ENCODE assay signal across 9 mouse cellular contexts in genomic region chr19:3855091-3855490, GRCm38 (mm10). TPM values are rescaled to one million over a fixed set of nuclear protein-coding genes. Genes with fewer than 3 reads are reported as not detected.
DNase-seq lines count a peak whose midpoint lies in the region; ATAC-seq and TF ChIP-seq lines count a peak whose summit lies in the region.
"Had no signal": no experiment of that assay in that cellular context is flagged by ENCODE, and none has a peak within 500 bp of the region (broad histone marks: within the 10 kb centered on the region; RNA-seq: fewer than 3 reads in every experiment).

No protein-coding gene starts in this region.

- no peak overlapping the region for H3K9ac ChIP-seq in hindbrain, embryonic 13.5 days
- H3K9ac ChIP-seq in hindbrain, embryonic 12.5 days = no peak overlapping the region
- H3K9ac ChIP-seq in CH12.LX (ENCODE audit: insufficient read depth, low read depth) = no peak overlapping the region
- no peak overlapping the region for H3K9ac ChIP-seq in forebrain, postnatal 0 days
- no peak overlapping the region for H3K9ac ChIP-seq in liver, embryonic 15.5 days

- in situ Hi-C loops in CH12.LX (cut with MboI; ENCODE audit: low pct_ligation_motif_present, low pct_unique_long_range_greater_than_20kb, low sequenced_read_pairs) = no loop called here

- no peak for TF ChIP-seq EP300 in CH12.LX (IDR thresholded peaks at IDR 0.05; ENCODE audit: low read length)

- H3K4me3 ChIP-seq in hindbrain, embryonic 13.5 days = no peak overlapping the region
- H3K4me3 ChIP-seq in hindbrain, embryonic 12.5 days = no peak overlapping the region
- H3K4me3 ChIP-seq in CH12.LX (replicated peaks in 1 of 3; ENCODE audit: low read depth in 2 of 3, low read length in 2 of 3, poor library complexity in 1 of 3) = no peak overlapping the region
- no peak overlapping the region for H3K4me3 ChIP-seq in forebrain, postnatal 0 days (ENCODE audit: low read depth, low read length)
- H3K4me3 ChIP-seq in liver, embryonic 15.5 days (replicated peaks) = no peak overlapping the region

- no peak for TF ChIP-seq POLR2A in CH12.LX (IDR thresholded peaks at IDR 0.05; ENCODE audit: low read depth, low read length)

- H3K4me1 ChIP-seq in hindbrain, embryonic 13.5 days (replicated peaks) = peaks cover 46% of the 10 kb centered on the region
- H3K4me1 ChIP-seq in hindbrain, embryonic 12.5 days = peaks cover 31% of the 10 kb centered on the region
- H3K4me1 ChIP-seq in CH12.LX (ENCODE audit: control insufficient read depth in 1 of 2, insufficient read depth in 2 of 2) = peaks cover 12 to 30% of the 10 kb centered on the region in 2 experiments
- peaks cover 19% of the 10 kb centered on the region for H3K4me1 ChIP-seq in forebrain, postnatal 0 days (ENCODE audit: insufficient read depth)
- H3K4me1 ChIP-seq in liver, embryonic 15.5 days (replicated peaks) = peaks cover 52% of the 10 kb centered on the region

- H3K36me3 ChIP-seq in hindbrain, embryonic 13.5 days = no peaks in the 10 kb centered on the region
- H3K36me3 ChIP-seq in hindbrain, embryonic 12.5 days = no peaks in the 10 kb centered on the region
- no peaks in the 10 kb centered on the region for H3K36me3 ChIP-seq in CH12.LX (replicated peaks in 1 of 2; ENCODE audit: control insufficient read depth in 1 of 2, insufficient read depth in 1 of 2, low read length in 1 of 2)
- no peaks in the 10 kb centered on the region for H3K36me3 ChIP-seq in forebrain, postnatal 0 days (ENCODE audit: insufficient read depth)
- no peaks in the 10 kb centered on the region for H3K36me3 ChIP-seq in liver, embryonic 15.5 days (replicated peaks)

- no peak for DNase-seq in CH12.LX (ENCODE audit: extremely low read depth)
- DNase-seq in forebrain, postnatal 0 days = no peak
- no peak for DNase-seq in right cerebral cortex, adult 2 months (ENCODE audit: low spot score in 2 of 2)
- no peak for DNase-seq in urinary bladder, postnatal 4 days (ENCODE audit: low spot score in 2 of 2)

- H3K27me3 ChIP-seq in hindbrain, embryonic 13.5 days = no peaks in the 10 kb centered on the region
- H3K27me3 ChIP-seq in hindbrain, embryonic 12.5 days = no peaks in the 10 kb centered on the region
- no peaks in the 10 kb centered on the region for H3K27me3 ChIP-seq in CH12.LX (replicated peaks)
- H3K27me3 ChIP-seq in forebrain, postnatal 0 days (ENCODE audit: insufficient read depth, low read length) = no peaks in the 10 kb centered on the region
- no peaks in the 10 kb centered on the region for H3K27me3 ChIP-seq in liver, embryonic 15.5 days

- peak overlapping the region; percentile 8 for H3K27ac ChIP-seq in hindbrain, embryonic 13.5 days
- no peak overlapping the region for H3K27ac ChIP-seq in hindbrain, embryonic 12.5 days
- no peak overlapping the region for H3K27ac ChIP-seq in CH12.LX (ENCODE audit: insufficient read depth, low read depth)
- H3K27ac ChIP-seq in forebrain, postnatal 0 days (ENCODE audit: low read depth, low read length) = 0 out of 2 replicates have a peak overlapping the region, but pooled peaks have one; percentile 21
- H3K27ac ChIP-seq in liver, embryonic 15.5 days (replicated peaks) = no peak overlapping the region

- 70% methylated on average over 6 of the region's 6 CpGs for WGBS in hindbrain, embryonic 13.5 days
- WGBS in hindbrain, embryonic 12.5 days = 67% methylated on average over 6 of the region's 6 CpGs
- WGBS in forebrain, postnatal 0 days = 60% methylated on average over 6 of the region's 6 CpGs
- WGBS in liver, embryonic 15.5 days (ENCODE audit: insufficient replicate concordance) = 48% methylated on average over 6 of the region's 6 CpGs

- H3K4me2 ChIP-seq in hindbrain, embryonic 13.5 days = peak overlapping the region; percentile 22
- H3K4me2 ChIP-seq in hindbrain, embryonic 12.5 days (replicated peaks) = no peak overlapping the region
- H3K4me2 ChIP-seq in CH12.LX (ENCODE audit: insufficient read depth, low read depth, poor library complexity, severe bottlenecking) = peak overlapping the region; percentile 22
- 0 out of 2 replicates have a peak overlapping the region, but pooled peaks have one; percentile 21 for H3K4me2 ChIP-seq in forebrain, postnatal 0 days (ENCODE audit: low read depth)
- peak overlapping the region; percentile 33; the same call in 1 of the 2 replicates for H3K4me2 ChIP-seq in liver, embryonic 15.5 days

- no peaks in the 10 kb centered on the region for H3K9me3 ChIP-seq in hindbrain, embryonic 13.5 days
- H3K9me3 ChIP-seq in hindbrain, embryonic 12.5 days (replicated peaks) = no peaks in the 10 kb centered on the region
- no peaks in the 10 kb centered on the region for H3K9me3 ChIP-seq in CH12.LX (replicated peaks; ENCODE audit: low read length)
- no peaks in the 10 kb centered on the region for H3K9me3 ChIP-seq in forebrain, postnatal 0 days (ENCODE audit: low read length)
- H3K9me3 ChIP-seq in liver, embryonic 15.5 days (replicated peaks) = no peaks in the 10 kb centered on the region

- TF ChIP-seq CTCF in CH12.LX (conservative IDR thresholded peaks at IDR 0.05 in 1 of 2, IDR thresholded peaks at IDR 0.05 in 1 of 2; ENCODE audit: low read depth in 2 of 2, low read length in 2 of 2) = no peak
- TF ChIP-seq CTCF in forebrain, postnatal 0 days (IDR thresholded peaks at IDR 0.05; ENCODE audit: low read depth) = no peak

- no peak for ATAC-seq in hindbrain, embryonic 13.5 days (ENCODE audit: low FRiP score)
- ATAC-seq in hindbrain, embryonic 12.5 days (ENCODE audit: low FRiP score) = no peak
- no peak for ATAC-seq in forebrain, postnatal 0 days
- ATAC-seq in liver, embryonic 15.5 days (ENCODE audit: insufficient read depth) = no peak
- ATAC-seq in megakaryocyte-erythroid progenitor cell, adult 5-6 weeks (replicated peaks; ENCODE audit: low FRiP score, low TSS enrichment, poor library complexity, severe bottlenecking) = no peak
- ATAC-seq: inflammation-experienced regulatory T-cells, adult 6 months had no signal

- no peak for TF ChIP-seq RAD21 in CH12.LX (IDR thresholded peaks at IDR 0.05; ENCODE audit: low read depth, low read length)

- peaks cover 18% of the 10 kb centered on the region for H3K79me2 ChIP-seq in CH12.LX (replicated peaks; ENCODE audit: control insufficient read depth, extremely low read depth, insufficient read depth, poor library complexity, severe bottlenecking)

- dilution Hi-C loops in CH12.LX (cut with MboI; ENCODE audit: extremely low pct_ligation_motif_present, extremely low pct_unique_long_range_greater_than_20kb, low sequenced_read_pairs) = no loop called here

TF ChIP-seq in CH12.LX, 34 proteins besides CTCF, POLR2A, EP300 and RAD21 (continues in another document):
- TF ChIP-seq POLR2AphosphoS2 (IDR thresholded peaks at IDR 0.05; ENCODE audit: low read depth, low read length) (no peak), ELF1 (IDR thresholded peaks at IDR 0.05; ENCODE audit: low read depth, low read length) (no peak), SIN3A (IDR thresholded peaks at IDR 0.05; ENCODE audit: low read length) (no peak), TCF12 (IDR thresholded peaks at IDR 0.05; ENCODE audit: low read depth, low read length) (no peak), MEF2A (IDR thresholded peaks at IDR 0.05; ENCODE audit: borderline replicate concordance, low read depth, low read length) (no peak), MAZ (IDR thresholded peaks at IDR 0.05; ENCODE audit: low read depth, low read length) (no peak), MYC (IDR thresholded peaks at IDR 0.05; ENCODE audit: low read depth, low read length) (no peak), HCFC1 (IDR thresholded peaks at IDR 0.05; ENCODE audit: low read depth, low read length) (no peak), CHD1 (IDR thresholded peaks at IDR 0.05; ENCODE audit: low read depth, low read length) (no peak), USF1 (IDR thresholded peaks at IDR 0.05; ENCODE audit: low read depth, low read length) (no peak)

RNA-seq across cellular contexts. Expression of gene Chka, which starts 3.5 kb away (rescaled TPM):
- 52.9 TPM in 2 replicates for polyA plus RNA-seq in hindbrain, embryonic 13.5 days (2015; fragmentation: Nextera tagmentation; extraction: Ambion mirVana)
- polyA plus RNA-seq in hindbrain, embryonic 12.5 days (2016; fragmentation: Nextera tagmentation; extraction: Ambion mirVana) = 63.2 and 66.8 TPM in 2 replicates
- 10.1 and 10.3 TPM in 2 replicates for total RNA-seq in CH12.LX (2012; rRNA removed)
- total RNA-seq in CH12.LX (2014; rRNA removed) = 7.6 and 8.0 TPM in 2 replicates
- polyA plus RNA-seq in CH12.LX (2012; ENCODE audit: insufficient read length, low read depth) = 11.6 and 13.0 TPM in 2 replicates
- total RNA-seq in forebrain, postnatal 0 days (2014; rRNA removed) = 67.0 and 69.4 TPM in 2 replicates
- 49.4 and 53.9 TPM in 2 replicates for polyA plus RNA-seq in forebrain, postnatal 0 days (2015; fragmentation: Nextera tagmentation; extraction: Ambion mirVana)
- polyA plus RNA-seq in liver, embryonic 15.5 days (2015; fragmentation: Nextera tagmentation; extraction: Ambion mirVana) = 20.1 and 24.8 TPM in 2 replicates
- 23.0 and 23.5 TPM in 2 replicates for total RNA-seq in megakaryocyte-erythroid progenitor cell, adult 5-6 weeks (2014; fragmentation: Nextera tagmentation)
- 22.5 and 26.0 TPM in 2 replicates for total RNA-seq in megakaryocyte-erythroid progenitor cell, adult 5-6 weeks (2017)

RNA-seq across cellular contexts. Expression of gene Tcirg1, which starts 51.8 kb away (rescaled TPM):
- 15.0 and 15.8 TPM in 2 replicates for polyA plus RNA-seq in hindbrain, embryonic 13.5 days (2015; fragmentation: Nextera tagmentation; extraction: Ambion mirVana)
- polyA plus RNA-seq in hindbrain, embryonic 12.5 days (2016; fragmentation: Nextera tagmentation; extraction: Ambion mirVana) = 24.9 and 29.9 TPM in 2 replicates
- total RNA-seq in CH12.LX (2012; rRNA removed) (46.6 and 53.2 TPM in 2 replicates), CH12.LX (2014; rRNA removed) (48.5 and 51.6 TPM in 2 replicates)
- polyA plus RNA-seq in CH12.LX (2012; ENCODE audit: insufficient read length, low read depth) = 62.8 and 67.2 TPM in 2 replicates
- total RNA-seq in forebrain, postnatal 0 days (2014; rRNA removed) = 21.4 and 23.5 TPM in 2 replicates
- 9.3 and 9.9 TPM in 2 replicates for polyA plus RNA-seq in forebrain, postnatal 0 days (2015; fragmentation: Nextera tagmentation; extraction: Ambion mirVana)
- 29.5 and 38.6 TPM in 2 replicates for polyA plus RNA-seq in liver, embryonic 15.5 days (2015; fragmentation: Nextera tagmentation; extraction: Ambion mirVana)
- 27.6 and 37.7 TPM in 2 replicates for total RNA-seq in megakaryocyte-erythroid progenitor cell, adult 5-6 weeks (2014; fragmentation: Nextera tagmentation)
- 6.7 and 44.0 TPM in 2 replicates for total RNA-seq in megakaryocyte-erythroid progenitor cell, adult 5-6 weeks (2017)

RNA-seq across cellular contexts. Expression of gene Ndufs8, which starts 57.5 kb away (rescaled TPM):
- 261 and 264 TPM in 2 replicates for polyA plus RNA-seq in hindbrain, embryonic 13.5 days (2015; fragmentation: Nextera tagmentation; extraction: Ambion mirVana)
- polyA plus RNA-seq in hindbrain, embryonic 12.5 days (2016; fragmentation: Nextera tagmentation; extraction: Ambion mirVana) = 180 and 207 TPM in 2 replicates
- total RNA-seq in CH12.LX (2012; rRNA removed) = 216 TPM in 2 replicates
- total RNA-seq in CH12.LX (2014; rRNA removed) = 196 and 248 TPM in 2 replicates
- polyA plus RNA-seq in CH12.LX (2012; ENCODE audit: insufficient read length, low read depth) = 182 and 195 TPM in 2 replicates
- total RNA-seq in forebrain, postnatal 0 days (2014; rRNA removed) = 137 and 148 TPM in 2 replicates
- polyA plus RNA-seq in forebrain, postnatal 0 days (2015; fragmentation: Nextera tagmentation; extraction: Ambion mirVana) = 261 and 281 TPM in 2 replicates
- polyA plus RNA-seq in liver, embryonic 15.5 days (2015; fragmentation: Nextera tagmentation; extraction: Ambion mirVana) = 168 and 173 TPM in 2 replicates
- 175 and 218 TPM in 2 replicates for total RNA-seq in megakaryocyte-erythroid progenitor cell, adult 5-6 weeks (2014; fragmentation: Nextera tagmentation)
- total RNA-seq in megakaryocyte-erythroid progenitor cell, adult 5-6 weeks (2017) = 54.3 and 59.0 TPM in 2 replicates

Comparison
In these comparisons a context has a peak if more than half of its experiments do, and no peak if none do; other contexts are left out.
1. H3K27ac ChIP-seq: peak in hindbrain, embryonic 13.5 days (single experiment) and forebrain, postnatal 0 days (single experiment); none in hindbrain, embryonic 12.5 days (single experiment), CH12.LX (single experiment) and liver, embryonic 15.5 days (single experiment).